Mouse (Mus musculus) spleen, postnatal 10 days (tissue): ENCODE results near the gene Dynlt1f.
A peak's percentile ranks its signal among the peaks of the same experiment; 100 is the strongest.
"Not testable (repeated sequence)": the region's sequence is repeated elsewhere in the genome, so short reads cannot be mapped to it uniquely, and the experiment has no call there.

Experiments used
- DNase-seq, 2 experiments: peaks; one replicate each; pipeline ENCODE4 v3.0.0; 2021 to 2022; ENCODE audit warnings: low spot score in 2 of 2

Gene Dynlt1f

DNA sequence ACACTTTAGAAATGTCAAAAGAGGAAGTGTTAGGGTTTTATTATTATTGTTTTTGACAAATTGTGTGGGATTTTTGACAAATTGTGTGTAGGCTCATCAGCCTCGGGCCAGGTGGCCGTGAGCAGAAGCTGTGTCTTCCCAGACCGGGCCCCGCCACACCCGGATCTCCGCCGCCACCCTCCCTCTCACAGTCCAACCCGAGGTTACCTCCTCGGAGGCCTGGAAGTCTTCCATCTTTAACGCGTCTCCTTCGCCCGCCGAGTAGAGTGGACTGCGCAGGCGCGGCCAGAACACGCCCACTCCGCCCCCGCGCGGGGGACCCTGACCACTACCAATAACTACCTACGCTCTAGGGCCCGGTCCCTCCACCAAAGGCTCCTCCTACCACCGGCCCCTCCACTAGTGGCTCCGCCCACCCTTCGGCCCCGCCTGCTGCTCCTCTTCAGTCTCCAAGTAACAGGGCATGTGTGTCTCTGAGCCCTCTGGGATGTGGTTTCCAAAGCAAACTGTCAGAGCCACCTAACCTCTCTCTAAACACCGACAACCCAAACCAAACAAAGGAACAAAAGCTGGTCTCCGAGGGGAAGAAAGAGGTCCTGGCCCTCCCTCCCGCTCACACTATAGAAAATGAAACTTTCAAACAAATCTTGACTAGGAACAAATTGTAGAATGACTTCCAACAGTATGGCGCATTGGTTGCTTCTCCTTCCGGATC lies at the start of gene Dynlt1f:
TSS of gene Dynlt1f (minus strand) at position 334 of the 715 bp plus-strand sequence.
- DNase-seq, result peak; percentile 65 to 67

DNA sequence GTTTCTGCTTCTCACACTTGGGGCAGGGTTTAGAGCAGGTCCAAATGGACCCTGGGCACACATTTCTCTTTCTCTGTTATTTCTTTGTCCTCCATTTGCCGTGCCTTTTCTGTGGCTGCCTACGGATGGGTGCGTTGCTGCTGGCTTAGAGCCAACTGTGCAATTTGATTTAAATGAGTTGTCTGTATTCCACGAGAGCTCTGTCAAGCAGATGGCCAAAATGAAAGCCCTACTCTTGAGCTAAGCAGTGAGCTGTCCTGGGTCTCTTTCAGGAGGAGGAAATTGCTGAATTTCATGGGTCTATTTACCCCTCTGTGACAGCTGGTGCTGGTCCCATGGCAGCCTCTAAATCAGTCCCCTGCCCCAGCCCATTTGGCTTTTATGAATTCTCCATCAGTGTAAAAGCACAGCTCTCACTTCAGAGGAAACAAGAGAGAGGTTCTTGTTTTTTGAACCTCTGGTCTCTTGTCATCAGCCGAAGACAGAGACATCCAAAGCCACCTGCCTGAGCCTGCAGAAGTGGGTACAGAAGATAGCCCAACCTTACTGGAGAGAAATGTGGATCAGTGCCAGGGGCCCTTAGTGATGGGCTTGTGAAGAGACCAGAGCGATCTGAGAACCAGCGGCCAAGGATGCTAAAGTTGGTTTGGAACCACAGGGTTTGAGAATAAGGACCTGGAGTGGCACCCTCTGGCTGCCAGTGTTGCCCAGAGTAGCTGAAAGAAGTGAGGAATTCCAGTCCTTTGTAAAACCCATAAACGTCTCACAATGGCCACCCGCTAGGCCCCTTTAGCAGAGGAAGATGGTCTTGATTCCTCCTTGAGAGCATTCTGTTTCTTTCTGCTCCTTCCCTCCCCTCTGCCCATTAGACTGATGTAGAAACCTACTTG lies 47.9 kb upstream of the Dynlt1f start:
- not testable (repeated sequence) for DNase-seq

DNA sequence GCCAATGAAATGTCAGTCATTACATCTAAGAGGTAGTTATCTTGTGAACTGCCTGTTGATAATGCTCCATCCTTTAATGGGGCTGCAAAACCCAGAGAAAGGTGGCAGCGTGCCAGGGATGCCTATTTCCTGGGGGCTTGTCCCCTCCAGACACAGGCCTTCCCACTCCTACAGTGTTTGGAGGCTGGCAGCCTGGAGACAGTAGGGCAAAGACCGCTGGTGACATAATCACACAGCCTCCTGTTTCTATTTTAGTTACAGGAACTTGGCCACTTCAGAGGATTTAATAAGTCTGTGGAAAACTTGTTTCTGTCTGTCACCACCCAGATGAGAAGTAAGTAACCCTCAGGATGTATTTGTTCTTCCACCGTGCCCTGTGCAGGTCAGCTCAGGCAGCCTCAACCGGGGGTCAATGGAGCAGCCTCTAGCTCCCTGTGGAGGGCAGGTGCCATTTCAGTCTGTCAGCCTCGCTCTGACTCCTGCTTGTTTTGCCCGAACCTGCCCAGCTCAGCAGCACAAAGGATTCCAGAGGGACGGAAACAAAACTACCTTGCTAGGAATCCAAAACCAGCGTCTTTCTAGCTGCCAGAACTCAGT lies 47.0 kb upstream of the Dynlt1f start:
- DNase-seq, result not testable (repeated sequence)

DNA sequence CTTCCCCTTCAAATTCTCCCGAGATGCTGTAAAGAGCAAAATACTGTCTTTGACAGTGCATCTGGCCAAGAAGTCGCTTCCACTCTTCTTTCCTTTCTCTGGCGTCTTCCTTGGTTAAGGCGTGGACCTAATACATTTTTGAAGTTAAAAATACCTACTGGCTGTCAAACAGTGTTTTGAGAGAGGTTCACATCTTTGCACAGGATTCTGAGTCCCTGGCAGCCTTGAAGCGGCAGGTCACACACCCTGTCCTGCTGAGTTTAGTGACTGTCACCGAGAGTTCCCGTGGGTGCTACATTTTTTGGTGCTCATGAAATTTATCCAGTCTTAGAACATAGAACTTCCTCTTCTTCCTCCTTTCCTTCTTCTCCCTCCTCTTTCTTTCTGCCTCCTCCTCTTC lies 44.4 kb upstream of the Dynlt1f start:
- DNase-seq, result not testable (repeated sequence)

DNA sequence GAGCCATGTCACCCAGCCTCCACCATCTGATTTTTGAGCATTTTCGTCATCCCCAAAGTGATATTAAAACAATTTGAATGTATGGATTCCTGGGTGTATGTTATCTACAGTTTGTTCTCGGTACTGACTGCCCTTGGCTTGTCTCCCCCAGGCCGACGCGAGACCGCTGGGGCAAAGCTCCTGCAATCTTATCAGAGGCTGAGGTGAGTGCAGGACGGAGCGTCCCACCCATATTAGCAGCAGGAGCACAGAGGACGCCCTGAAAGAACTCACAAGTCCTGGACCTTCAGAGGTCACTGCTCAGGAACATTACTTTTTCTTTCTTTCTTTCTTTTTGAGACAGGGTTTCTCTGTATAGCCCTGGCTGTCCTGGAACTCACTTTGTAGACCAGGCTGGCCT lies 43.8 kb upstream of the Dynlt1f start:
- not testable (repeated sequence) for DNase-seq

DNA sequence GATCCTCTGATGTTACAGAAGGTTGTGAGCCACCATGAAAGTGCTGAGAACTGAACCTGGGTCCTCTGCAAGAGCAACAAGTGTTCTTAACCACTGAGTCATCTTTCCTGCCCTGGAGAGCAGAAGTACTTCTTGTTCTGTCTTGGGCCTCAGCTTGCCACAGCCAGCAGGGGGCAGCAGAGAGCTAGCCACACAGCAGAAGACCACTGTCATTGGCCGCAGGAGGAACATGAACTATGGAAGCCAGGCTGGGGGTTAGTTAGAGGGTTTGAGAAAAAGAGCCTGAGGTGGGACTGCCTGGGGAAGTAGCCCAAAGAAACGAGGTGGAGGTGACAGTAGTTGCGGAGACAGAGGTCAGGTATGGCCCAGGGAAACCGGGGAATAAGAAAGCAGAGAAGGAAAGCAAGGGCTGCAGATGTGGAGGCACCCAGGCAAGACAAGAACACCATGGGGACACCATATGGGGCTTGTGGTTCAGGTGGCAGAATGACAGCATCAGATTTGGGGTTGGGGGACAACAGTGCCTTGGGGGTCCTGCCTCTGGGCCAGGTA lies 41.6 kb upstream of the Dynlt1f start:
- peak in 1 of 2 experiments; percentile 50 for DNase-seq

DNA sequence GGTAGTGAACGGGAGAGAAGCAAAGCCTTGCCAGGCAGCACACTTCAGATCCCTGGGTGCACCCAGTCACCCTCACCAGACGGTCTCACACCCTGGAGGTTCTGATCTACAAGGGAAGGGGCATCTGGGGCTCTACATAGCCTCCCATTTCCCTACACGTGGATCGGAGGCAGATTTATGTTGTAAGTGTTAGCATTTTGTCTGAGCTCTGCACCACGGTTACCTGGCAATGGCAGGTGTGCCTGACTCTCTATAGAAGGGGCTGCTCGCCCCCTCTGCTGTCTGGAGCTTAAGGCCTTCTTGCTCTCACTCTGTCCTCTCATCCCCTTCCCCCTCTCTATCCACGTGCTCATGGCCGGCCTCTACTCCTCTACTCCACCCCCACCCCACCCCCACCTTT lies 40.8 kb upstream of the Dynlt1f start:
- not testable (repeated sequence) for DNase-seq

DNA sequence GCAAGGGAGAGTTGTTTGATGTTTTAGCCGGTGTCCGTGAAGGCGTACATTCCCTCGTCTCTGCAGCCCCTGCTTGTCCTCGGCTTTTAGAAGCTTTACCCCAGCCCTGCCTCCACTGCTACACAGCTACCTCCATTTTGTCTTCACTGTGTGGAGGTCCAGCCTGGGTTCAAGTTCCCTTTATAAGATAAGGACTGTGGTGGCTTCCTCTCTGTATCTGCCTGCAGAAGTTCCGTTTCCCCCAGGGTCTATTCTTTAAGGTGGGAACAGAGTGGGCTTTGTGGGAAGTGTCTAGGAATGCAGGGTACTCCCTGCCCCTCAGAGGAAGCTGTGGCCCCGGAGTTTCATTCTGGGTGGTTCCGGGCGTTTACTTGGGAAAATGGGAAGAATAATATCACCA lies 40.0 kb upstream of the Dynlt1f start:
- DNase-seq, result not testable (repeated sequence)

DNA sequence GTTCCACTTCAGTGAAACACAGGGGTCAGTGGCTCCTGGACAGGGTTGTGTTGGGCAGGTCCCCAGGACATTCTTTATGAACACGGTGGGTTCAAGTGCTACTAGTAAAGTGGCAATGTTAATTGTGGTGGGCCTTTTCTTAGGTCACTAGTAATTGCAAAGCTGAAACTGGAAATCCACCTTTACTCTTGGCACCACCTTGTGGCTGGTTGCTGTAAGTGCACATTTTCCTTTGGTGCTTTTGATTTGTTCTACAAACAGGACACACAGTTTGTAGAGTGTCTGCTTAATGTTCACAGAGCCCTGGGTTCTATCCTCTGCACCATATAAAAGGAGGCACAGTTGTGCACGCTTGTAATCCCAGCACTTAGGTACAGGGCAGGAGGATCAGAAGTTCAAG lies 35.9 kb upstream of the Dynlt1f start:
- DNase-seq, result peak; percentile 76 to 88

DNA sequence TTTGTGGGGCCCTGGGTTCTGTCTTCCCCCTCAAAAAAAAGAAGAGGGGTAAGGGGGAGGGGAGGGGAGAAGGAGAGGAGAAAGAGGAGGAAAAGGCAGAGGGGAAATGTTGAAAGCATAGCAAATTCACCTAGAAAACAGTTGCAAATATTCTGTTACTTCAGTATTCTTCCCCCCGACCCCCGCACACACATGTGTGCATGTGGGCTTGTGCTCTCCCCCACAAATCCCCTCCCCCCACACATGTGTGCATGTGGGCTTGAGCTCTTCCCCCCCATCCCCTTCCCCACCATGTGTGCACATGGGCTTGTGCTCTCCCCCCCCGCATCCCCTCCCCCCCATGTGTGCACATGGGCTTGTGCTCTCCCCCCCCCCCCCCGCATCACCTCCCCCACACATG lies 33.6 kb upstream of the Dynlt1f start:
- not testable (repeated sequence) for DNase-seq

DNA sequence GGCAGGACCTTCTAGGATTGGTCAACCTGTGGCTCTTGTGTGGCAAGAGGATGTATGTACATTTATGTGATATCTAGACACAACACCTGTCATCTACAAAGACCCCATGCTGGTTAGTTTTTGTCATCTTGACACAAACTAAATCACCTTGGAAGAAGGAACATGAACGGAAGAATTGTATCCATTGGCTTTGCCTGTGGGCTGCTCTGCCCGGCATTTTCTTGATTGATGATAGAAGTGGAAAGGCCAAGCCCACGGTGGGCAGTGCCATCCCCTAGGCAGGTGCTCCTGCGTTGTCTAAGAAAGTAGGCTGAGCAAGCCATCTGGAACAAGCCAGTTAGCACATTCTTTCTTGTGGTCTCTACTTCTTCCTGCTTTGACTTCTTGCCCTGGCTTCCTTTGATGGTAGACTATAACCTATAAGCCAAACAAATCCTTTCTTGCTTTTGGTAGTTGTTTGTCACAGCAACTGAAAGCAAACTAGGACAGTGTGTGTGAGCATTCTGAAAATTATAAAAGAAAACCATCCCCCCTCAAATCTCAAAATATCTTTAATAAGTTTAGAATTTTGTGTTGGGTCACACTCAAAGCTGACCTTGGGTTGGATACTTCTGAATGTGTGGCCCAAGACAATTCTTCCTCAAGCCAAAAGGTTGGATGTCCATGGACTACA lies 30.7 kb upstream of the Dynlt1f start:
- not testable (repeated sequence) for DNase-seq

DNA sequence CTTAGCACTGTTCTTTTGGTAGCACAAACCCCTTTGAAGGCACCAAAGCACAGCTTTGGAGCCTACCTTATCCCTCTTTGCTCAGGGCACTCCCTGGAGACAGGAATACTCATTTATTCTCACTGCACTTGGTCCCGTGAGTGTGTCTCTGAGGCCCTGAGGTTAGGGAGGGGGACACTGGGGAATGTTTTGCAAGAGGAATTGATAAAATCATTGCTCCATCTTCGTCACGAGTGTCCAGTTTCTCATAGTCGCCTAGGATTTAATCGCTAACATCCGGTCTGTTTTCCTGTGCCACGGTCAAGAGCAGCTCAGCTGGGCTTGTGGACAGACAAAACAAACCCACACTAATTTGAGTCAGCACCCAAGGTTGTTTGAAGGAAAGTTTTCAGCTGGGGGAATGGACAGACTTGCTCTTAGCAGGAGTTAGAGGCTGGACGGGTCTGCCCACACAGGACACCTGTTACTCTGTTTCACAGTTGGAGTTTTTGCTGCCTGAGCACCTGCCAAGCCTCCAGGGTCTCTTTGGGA lies 29.7 kb upstream of the Dynlt1f start:
- not testable (repeated sequence) for DNase-seq

DNA sequence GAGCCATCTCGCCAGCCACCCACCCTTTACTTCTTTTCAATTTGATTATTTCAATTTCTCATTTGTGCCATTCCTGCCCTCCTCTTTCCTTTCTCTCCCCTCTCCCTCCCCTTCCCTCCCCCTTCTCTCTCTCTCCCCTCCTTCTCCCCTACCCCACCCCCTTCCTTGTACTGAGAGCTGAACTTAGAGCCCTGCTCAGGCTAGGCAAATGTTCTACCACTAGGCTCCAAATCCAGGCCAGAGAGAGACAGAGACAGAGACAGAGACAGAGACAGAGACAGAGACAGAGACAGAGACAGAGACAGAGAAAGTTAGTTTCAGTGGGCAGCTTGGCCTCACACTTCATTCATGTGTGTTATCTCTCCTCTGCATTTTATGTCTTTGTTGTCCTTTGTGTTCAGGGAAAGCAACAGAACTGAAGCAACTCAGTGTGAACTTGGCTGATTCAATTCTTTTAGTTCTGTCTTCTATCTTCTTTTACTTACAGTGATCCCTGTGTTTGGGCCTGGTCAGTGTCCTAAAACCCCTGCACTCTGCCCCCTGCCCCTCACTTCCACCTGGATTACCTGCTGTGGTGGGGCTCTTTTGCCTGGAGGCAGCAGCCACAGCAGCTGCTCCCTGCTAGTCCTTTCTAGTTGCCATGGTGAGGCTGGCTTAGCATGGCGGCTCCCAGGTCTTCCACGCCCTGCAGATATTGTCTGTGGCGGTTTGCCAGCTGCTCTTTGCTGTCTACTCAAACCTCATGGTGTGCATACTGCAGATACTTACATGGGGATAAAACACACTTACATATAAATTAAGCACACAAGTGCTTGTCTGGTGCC lies 29.0 kb upstream of the Dynlt1f start:
- DNase-seq, result not testable (repeated sequence)

DNA sequence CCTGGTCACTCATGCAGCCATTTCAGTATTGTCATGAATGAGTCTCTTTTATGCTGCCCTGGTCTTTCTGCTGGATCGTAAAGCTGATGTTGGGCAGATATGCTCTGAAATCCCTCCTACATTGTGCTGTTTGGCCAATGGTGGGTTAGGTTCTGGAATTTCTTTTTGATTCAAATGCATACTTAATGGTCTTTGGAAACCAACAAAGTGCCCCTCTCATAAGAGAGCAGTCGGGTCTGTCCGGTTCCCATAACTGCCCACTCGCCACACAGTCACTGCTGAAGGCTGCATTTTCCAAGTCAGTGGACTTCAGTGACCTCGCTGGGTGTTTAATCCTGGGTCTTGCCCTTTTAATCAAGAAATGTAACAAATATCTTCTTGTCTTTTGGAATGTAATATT lies 28.0 kb upstream of the Dynlt1f start:
- not testable (repeated sequence) for DNase-seq

DNA sequence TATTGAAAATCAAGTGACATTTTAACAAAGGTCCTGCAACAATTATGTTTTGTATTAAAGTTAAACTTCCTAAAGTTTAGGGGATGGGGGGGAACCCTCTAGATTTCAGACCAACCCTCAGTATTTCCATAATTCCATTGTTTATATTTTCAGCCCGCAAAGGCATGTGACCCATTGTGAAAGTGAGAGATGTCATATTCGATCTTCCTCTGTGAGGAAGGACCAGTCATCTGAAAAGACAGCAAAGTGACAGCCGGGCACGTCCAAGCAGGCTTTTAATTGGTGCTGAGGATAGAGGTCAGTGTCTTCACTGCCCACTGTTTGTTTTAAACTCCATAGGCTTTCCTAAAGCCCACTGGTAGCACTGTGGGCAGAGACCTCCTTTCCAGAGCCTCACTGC lies 26.0 kb upstream of the Dynlt1f start:
- DNase-seq, result not testable (repeated sequence)

DNA sequence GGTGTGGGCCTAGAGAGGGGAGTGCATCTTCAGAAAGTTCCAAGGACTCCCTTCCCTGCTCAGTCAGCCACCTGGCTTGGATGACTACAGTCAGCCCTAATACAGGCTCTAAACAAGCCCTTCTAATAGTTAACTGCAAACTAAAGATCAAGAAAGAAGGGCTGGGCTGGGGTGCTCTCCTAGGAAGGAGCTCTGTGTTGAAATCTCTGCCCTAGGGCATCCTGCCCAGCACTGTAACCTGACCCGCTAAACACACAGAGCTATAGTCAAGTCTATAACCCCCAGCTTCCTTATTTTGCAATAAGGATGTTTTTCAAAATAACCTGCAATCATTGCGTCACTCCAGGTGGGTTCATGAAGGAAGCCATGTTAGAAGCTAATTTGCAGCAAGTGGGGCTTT lies 22.4 kb upstream of the Dynlt1f start:
- DNase-seq, result not testable (repeated sequence)

DNA sequence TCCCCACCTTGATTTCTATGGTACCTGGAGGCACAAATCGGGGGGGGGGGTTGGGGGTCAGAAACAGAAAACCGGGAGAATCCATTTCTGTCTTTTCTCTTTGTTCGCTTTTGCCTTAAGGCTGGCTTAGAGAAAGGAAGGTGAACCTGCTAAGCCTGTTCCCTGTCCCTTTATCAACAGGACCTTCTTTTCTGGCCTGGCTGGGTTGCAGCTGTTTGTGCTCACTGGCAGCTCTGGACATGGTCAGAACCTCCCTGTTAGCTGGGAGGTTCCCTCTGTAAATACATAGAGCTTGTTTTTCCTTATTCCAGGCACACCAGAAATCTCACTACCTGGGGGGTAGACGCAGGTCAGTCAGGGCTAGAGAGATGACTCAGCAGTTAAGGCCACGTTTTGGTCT lies 18.6 kb upstream of the Dynlt1f start:
- not testable (repeated sequence) for DNase-seq

DNA sequence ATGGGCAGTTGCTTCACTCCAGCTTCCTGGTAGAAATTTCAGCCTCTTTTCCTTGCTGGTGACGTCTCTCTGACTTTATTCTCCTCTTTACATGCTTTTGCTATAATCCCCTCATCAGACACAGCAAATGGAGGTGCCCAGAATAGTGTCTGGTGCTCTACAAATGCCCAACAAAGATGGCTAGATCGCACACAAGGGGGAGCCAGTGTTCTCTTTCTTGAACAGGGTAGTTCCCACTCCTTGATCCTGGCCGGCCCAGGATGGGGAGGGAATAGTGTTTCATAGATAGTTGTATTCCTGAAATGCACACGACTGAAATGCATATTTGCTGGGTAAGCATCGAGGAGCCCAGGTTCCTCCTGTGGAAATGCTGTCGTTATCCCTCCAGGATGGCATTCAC lies 12.8 kb upstream of the Dynlt1f start:
- DNase-seq, result not testable (repeated sequence)

DNA sequence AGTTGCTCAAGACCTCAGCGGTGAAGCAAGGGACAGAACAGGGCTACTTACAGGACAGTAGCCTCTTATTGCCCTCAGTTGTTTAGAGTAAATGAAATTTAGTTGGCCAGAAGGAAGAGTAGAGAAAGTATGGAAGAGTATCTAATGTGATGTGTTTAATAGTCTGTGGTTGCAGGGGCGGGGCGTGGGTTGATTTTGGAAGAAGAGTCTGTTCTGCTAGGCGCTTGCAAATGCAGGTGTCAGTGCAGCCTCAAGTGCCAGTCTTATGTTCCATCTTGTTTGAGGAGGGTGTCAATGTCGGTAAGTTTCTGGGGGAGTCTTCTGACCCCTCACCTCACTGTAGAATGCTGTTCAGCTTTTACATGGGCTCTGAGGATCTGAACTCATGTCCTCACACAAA lies 9.7 kb upstream of the Dynlt1f start:
- not testable (repeated sequence) for DNase-seq

DNA sequence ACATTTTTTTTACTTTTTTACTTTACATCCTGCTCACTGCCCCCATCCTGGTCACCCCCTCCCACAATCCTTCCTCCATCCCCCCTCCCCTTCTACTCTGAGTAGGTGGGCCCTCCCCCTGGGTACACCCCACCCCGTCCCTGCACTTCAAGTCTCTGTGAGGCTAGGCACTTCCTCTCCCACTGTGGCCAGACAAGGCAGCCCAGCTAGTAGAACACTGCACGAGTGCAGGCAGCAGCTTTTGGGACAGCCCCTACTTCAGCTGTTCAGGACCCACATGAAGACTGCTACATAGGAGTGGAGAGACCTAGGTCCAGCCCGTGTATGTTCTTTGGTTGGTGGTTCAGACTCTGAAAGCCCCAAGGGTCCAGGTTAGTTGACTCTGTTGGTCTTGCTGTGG lies 7.1 kb upstream of the Dynlt1f start:
- not testable (repeated sequence) for DNase-seq
